Mouse (Mus musculus): ENCODE results near the gene Tnfsf4. TPM values are rescaled to one million over a fixed set of nuclear protein-coding genes. Genes with fewer than 3 reads are reported as not detected.

Gene Tnfsf4
- polyA plus RNA-seq, 1 experiment, result not detected

DNA sequence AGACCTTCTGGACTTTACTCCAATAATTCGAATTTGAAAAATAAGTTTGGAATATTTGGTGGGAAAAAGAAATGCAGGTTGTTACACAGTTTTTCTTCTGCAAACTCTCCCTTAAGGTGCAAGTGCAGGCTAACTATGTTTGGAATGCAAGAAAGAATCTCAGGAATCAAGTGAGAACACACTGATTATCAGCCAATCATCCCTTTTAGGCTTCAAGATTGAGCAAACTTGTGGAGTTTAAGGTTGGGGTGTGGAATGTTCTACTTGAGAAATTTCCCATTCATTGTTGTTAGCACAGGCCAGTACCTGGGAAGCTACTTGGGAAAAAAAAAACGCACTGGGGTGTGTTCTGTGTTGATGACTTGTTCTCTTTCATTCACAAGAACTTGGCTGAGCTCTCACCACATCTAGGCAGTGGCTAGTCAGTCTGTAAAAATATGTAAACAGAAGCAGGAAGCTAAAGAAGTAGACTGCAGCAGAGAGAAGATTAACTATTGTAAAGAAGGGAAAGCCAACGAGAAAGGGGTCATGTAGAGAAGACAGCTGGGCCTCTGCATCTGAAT lies 56.6 kb downstream of the Tnfsf4 start:
- DNase-seq (ENCODE audit: extremely low spot score in 1 of 2, low spot score in 1 of 2), result no peak

DNA sequence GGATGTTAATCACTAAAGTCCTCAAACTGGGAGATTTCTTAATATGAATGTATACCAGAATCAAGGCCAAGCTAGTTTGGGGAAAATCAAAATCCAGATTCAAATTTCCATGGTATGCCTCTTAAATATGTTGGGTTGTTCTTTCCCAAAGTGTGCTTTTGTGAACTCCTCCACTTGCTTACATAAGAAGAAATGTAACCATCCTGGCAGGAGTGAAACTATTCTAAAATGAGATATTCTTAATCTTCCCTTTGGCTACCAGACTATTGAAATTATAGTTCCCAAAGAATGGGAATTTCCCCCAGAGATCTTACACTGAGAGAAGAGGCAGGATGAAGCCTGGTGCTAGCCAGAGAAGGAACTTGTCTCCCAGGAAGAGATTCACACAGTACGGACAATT lies 57.0 kb downstream of the Tnfsf4 start:
- DNase-seq (ENCODE audit: extremely low spot score in 1 of 2, low spot score in 1 of 2), result no peak

DNA sequence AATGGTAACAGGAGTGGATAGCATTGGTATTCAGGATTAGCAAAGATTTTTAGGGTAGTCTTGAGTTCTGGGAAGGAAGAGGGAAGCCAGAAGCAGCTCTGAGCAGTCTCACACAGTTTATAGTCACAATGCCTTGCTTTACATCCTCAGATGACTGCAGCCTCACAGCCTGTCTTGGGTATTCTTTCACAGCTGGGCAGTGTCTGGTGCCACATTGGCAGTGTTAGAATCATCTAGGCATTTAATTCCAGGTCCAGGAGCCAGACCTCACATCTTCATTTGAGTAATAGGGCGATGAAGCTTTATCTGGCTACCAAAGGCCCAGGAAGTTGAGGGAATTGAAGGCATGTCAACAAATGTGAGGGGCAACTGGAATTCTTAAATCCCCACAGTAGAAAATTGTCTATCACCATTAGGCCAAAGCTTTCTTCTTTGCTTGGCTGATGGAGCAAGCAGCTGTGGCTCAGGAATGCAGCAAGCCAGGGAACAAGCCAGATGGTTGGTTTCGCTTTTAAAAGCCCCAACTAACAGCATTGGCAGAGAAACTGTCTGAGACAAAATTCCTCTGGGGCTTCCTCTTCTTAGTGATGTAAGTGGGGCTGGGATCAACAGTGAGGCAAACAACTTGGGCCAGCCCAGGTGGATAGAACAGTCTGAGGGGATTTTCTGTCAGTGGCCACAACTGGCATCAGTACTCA lies 68.3 kb downstream of the Tnfsf4 start:
- DNase-seq (ENCODE audit: extremely low spot score in 1 of 2, low spot score in 1 of 2), result peak in 1 of 2 experiments; percentile 39

Other genes starting within 250 kb of the Tnfsf4 start
- gene Tex50, start 236.1 kb upstream of the Tnfsf4 start, polyA plus RNA-seq (2012; rRNA removed), result not detected in 2 replicates
- gene Prdx6, start 144.2 kb upstream of the Tnfsf4 start, polyA plus RNA-seq (2012; rRNA removed), result 404 and 494 TPM in 2 replicates
- 0.04 TPM in 1 of 2 replicates, not detected in the other for gene Tnfsf18, start 99.2 kb downstream of the Tnfsf4 start, polyA plus RNA-seq (2012; rRNA removed)

All from frontal cortex, adult 2 months (tissue).